8 mouse cellular contexts compared by ENCODE assay signal in genomic region chr16:44724847-44725246, GRCm38 (mm10). TPM values are rescaled to one million over a fixed set of nuclear protein-coding genes. Genes with fewer than 3 reads are reported as not detected.
DNase-seq lines count a peak whose midpoint lies in the region; ATAC-seq and TF ChIP-seq lines count a peak whose summit lies in the region.

No protein-coding gene starts in this region.

- peak overlapping the region; percentile 91 for H3K4me3 ChIP-seq in testis, adult 2 months (ENCODE audit: control insufficient read depth, low read depth, low read length)
- H3K4me3 ChIP-seq in forebrain, embryonic 16.5 days (replicated peaks; ENCODE audit: low read length) = peak overlapping the region; percentile 82
- peak overlapping the region; percentile 83 for H3K4me3 ChIP-seq in limb, embryonic 12.5 days (replicated peaks)
- peak overlapping the region; percentile 79 for H3K4me3 ChIP-seq in neural tube, embryonic 12.5 days

- ATAC-seq in forebrain, embryonic 16.5 days = peak; percentile 37
- ATAC-seq in limb, embryonic 12.5 days (ENCODE audit: insufficient number of reproducible peaks, insufficient read depth, low FRiP score, low TSS enrichment, low read depth) = no peak; the same call in 1 of the 2 replicates
- ATAC-seq in neural tube, embryonic 12.5 days (ENCODE audit: low FRiP score, low read depth) = peak; percentile 48
- ATAC-seq in erythroid progenitor cell, adult 5-6 weeks (replicated peaks; ENCODE audit: low FRiP score, poor library complexity, severe bottlenecking) = no peak

- H3K9me3 ChIP-seq in forebrain, embryonic 16.5 days (ENCODE audit: control insufficient read depth, low read length) = no peaks in the 10 kb centered on the region
- H3K9me3 ChIP-seq in limb, embryonic 12.5 days = no peaks in the 10 kb centered on the region
- H3K9me3 ChIP-seq in neural tube, embryonic 12.5 days = no peaks in the 10 kb centered on the region

- peak overlapping the region; percentile 81 for H3K9ac ChIP-seq in forebrain, embryonic 16.5 days (replicated peaks; ENCODE audit: low read depth, low read length)
- peak overlapping the region; percentile 87 for H3K9ac ChIP-seq in limb, embryonic 12.5 days (replicated peaks)
- H3K9ac ChIP-seq in neural tube, embryonic 12.5 days = peak overlapping the region; percentile 85

- WGBS in forebrain, embryonic 16.5 days = 1% methylated on average over 14 of the region's 14 CpGs
- WGBS in limb, embryonic 12.5 days = under 1% methylated on average over 14 of the region's 14 CpGs
- 1% methylated on average over 14 of the region's 14 CpGs for WGBS in neural tube, embryonic 12.5 days

- peak overlapping the region; percentile 82 for H3K27ac ChIP-seq in testis, adult 2 months (ENCODE audit: control insufficient read depth, insufficient read depth, low read depth, low read length)
- peak overlapping the region; percentile 92 for H3K27ac ChIP-seq in forebrain, embryonic 16.5 days (ENCODE audit: low read length)
- H3K27ac ChIP-seq in limb, embryonic 12.5 days = peak overlapping the region; percentile 87
- H3K27ac ChIP-seq in neural tube, embryonic 12.5 days = peak overlapping the region; percentile 79

- no peak for TF ChIP-seq CTCF in testis, adult 2 months (IDR thresholded peaks at IDR 0.05; ENCODE audit: control insufficient read depth, insufficient read depth, insufficient replicate concordance, low read depth, low read length)

- H3K36me3 ChIP-seq in testis, adult 2 months (ENCODE audit: control insufficient read depth, insufficient read depth, low read length) = no peaks in the 10 kb centered on the region; the same call in 1 of the 2 replicates
- H3K36me3 ChIP-seq in forebrain, embryonic 16.5 days (ENCODE audit: control insufficient read depth, insufficient read depth) = no peaks in the 10 kb centered on the region
- peaks cover 29% of the 10 kb centered on the region for H3K36me3 ChIP-seq in limb, embryonic 12.5 days
- H3K36me3 ChIP-seq in neural tube, embryonic 12.5 days = peaks cover 15% of the 10 kb centered on the region

- peak; percentile 84 for DNase-seq in embryo, embryonic 10 days (ENCODE audit: low spot score)
- DNase-seq in embryo, embryonic 9.5 days (ENCODE audit: extremely low spot score) = no peak
- DNase-seq in testis, postnatal 10 days (ENCODE audit: low spot score) = no peak

- no peaks in the 10 kb centered on the region for H3K27me3 ChIP-seq in testis, adult 2 months (ENCODE audit: control insufficient read depth, insufficient read depth, low read length)
- no peaks in the 10 kb centered on the region for H3K27me3 ChIP-seq in forebrain, embryonic 16.5 days (replicated peaks; ENCODE audit: control insufficient read depth, insufficient read depth, low read length)
- H3K27me3 ChIP-seq in limb, embryonic 12.5 days = no peaks in the 10 kb centered on the region
- H3K27me3 ChIP-seq in neural tube, embryonic 12.5 days (replicated peaks) = no peaks in the 10 kb centered on the region

- peaks cover 6% of the 10 kb centered on the region for H3K4me1 ChIP-seq in testis, adult 2 months (ENCODE audit: control insufficient read depth, insufficient read depth, low read length)
- H3K4me1 ChIP-seq in forebrain, embryonic 16.5 days (replicated peaks; ENCODE audit: control insufficient read depth, insufficient read depth, low read length) = peaks cover 12% of the 10 kb centered on the region
- peaks cover 15% of the 10 kb centered on the region for H3K4me1 ChIP-seq in limb, embryonic 12.5 days (replicated peaks)
- H3K4me1 ChIP-seq in neural tube, embryonic 12.5 days = peaks cover 15% of the 10 kb centered on the region; the same call in 1 of the 2 replicates

- no peak for TF ChIP-seq POLR2A in testis, adult 2 months (IDR thresholded peaks at IDR 0.05; ENCODE audit: control insufficient read depth, low read depth, low read length)

- peak overlapping the region; percentile 65 for H3K4me2 ChIP-seq in forebrain, embryonic 16.5 days (ENCODE audit: low read length)
- peak overlapping the region; percentile 68 for H3K4me2 ChIP-seq in limb, embryonic 12.5 days
- peak overlapping the region; percentile 67 for H3K4me2 ChIP-seq in neural tube, embryonic 12.5 days (replicated peaks)

RNA-seq across cellular contexts. Expression of gene Nepro, which starts 0.7 kb away (rescaled TPM):
- 2.9 and 3.7 TPM in 2 replicates for polyA plus RNA-seq in testis, adult 2 months (2012; rRNA removed)
- 4.9 and 5.6 TPM in 2 replicates for polyA plus RNA-seq in forebrain, embryonic 16.5 days (2015; fragmentation: Nextera tagmentation; extraction: Ambion mirVana)
- polyA plus RNA-seq in limb, embryonic 12.5 days (2016; fragmentation: Nextera tagmentation; extraction: Ambion mirVana) = 11.7 and 12.8 TPM in 2 replicates
- 8.9 and 9.3 TPM in 2 replicates for polyA plus RNA-seq in neural tube, embryonic 12.5 days (2016; fragmentation: Nextera tagmentation; extraction: Ambion mirVana)
- total RNA-seq in erythroid progenitor cell, adult 5-6 weeks (2015; ENCODE audit: low replicate concordance) = 3.6 and 3.8 TPM in 2 replicates
- 2.6 and 3.7 TPM in 2 replicates for total RNA-seq in erythroid progenitor cell, adult 5-6 weeks (2017; ENCODE audit: low replicate concordance)

RNA-seq across cellular contexts. Expression of gene Gtpbp8, which starts 21.3 kb away (rescaled TPM):
- 2.8 and 3.0 TPM in 2 replicates for polyA plus RNA-seq in testis, adult 2 months (2012; rRNA removed)
- 35.9 and 38.5 TPM in 2 replicates for polyA plus RNA-seq in forebrain, embryonic 16.5 days (2015; fragmentation: Nextera tagmentation; extraction: Ambion mirVana)
- 29.0 and 30.2 TPM in 2 replicates for polyA plus RNA-seq in limb, embryonic 12.5 days (2016; fragmentation: Nextera tagmentation; extraction: Ambion mirVana)
- polyA plus RNA-seq in neural tube, embryonic 12.5 days (2016; fragmentation: Nextera tagmentation; extraction: Ambion mirVana) = 31.8 and 36.9 TPM in 2 replicates
- 4.2 and 5.0 TPM in 2 replicates for total RNA-seq in erythroid progenitor cell, adult 5-6 weeks (2015; ENCODE audit: low replicate concordance)
- total RNA-seq in erythroid progenitor cell, adult 5-6 weeks (2017; ENCODE audit: low replicate concordance) = 3.5 and 5.0 TPM in 2 replicates

RNA-seq across cellular contexts. Expression of gene Cd200r1, which starts 40.7 kb away (rescaled TPM):
- not detected in 2 replicates for polyA plus RNA-seq in testis, adult 2 months (2012; rRNA removed)
- polyA plus RNA-seq in forebrain, embryonic 16.5 days (2015; fragmentation: Nextera tagmentation; extraction: Ambion mirVana) = 0.48 and 0.52 TPM in 2 replicates
- polyA plus RNA-seq in limb, embryonic 12.5 days (2016; fragmentation: Nextera tagmentation; extraction: Ambion mirVana) = 0.22 and 0.43 TPM in 2 replicates
- 0.51 and 0.55 TPM in 2 replicates for polyA plus RNA-seq in neural tube, embryonic 12.5 days (2016; fragmentation: Nextera tagmentation; extraction: Ambion mirVana)
- 10.5 and 15.5 TPM in 2 replicates for total RNA-seq in erythroid progenitor cell, adult 5-6 weeks (2015; ENCODE audit: low replicate concordance)
- total RNA-seq in erythroid progenitor cell, adult 5-6 weeks (2017; ENCODE audit: low replicate concordance) = 5.1 TPM in 1 of 2 replicates, not detected in the other

Comparison
In these comparisons a context has a peak if more than half of its experiments do, and no peak if none do; other contexts are left out.
1. ATAC-seq: peak in forebrain, embryonic 16.5 days (single experiment) and neural tube, embryonic 12.5 days (single experiment); none in limb, embryonic 12.5 days (single experiment) and erythroid progenitor cell, adult 5-6 weeks (single experiment).
2. Peak in every context shown above with its lines, with median percentiles within 50 percentile points of each other: H3K27ac ChIP-seq, H3K4me3 ChIP-seq, H3K4me2 ChIP-seq and H3K9ac ChIP-seq.